In genomic region chr13:59477928-59478327, GRCm38 (mm10) we compare ENCODE assay signal across 5 mouse cellular contexts.
A peak's percentile ranks its signal among the peaks of the same experiment; 100 is the strongest.
DNase-seq lines count a peak whose midpoint lies in the region; TF ChIP-seq lines count a peak whose summit lies in the region.
"Not testable (repeated sequence)": the region's sequence is repeated elsewhere in the genome, so short reads cannot be mapped to it uniquely, and the experiment has no call there.

No protein-coding gene starts in this region.

- not testable (repeated sequence) for DNase-seq in ES-E14 (ENCODE audit: low read depth, low spot score)
- DNase-seq in ZHBTc4 (ENCODE audit: low read depth, low spot score), result peak; percentile 79
- DNase-seq in heart, adult 11 months, result peak; percentile 30

- not testable (repeated sequence) for H3K36me3 ChIP-seq in ES-Bruce4 (ENCODE audit: control insufficient read depth, insufficient read depth, low read length, poor library complexity, severe bottlenecking); ES-E14 (ENCODE audit: control insufficient read depth, insufficient read depth, low read length, poor library complexity, severe bottlenecking)

- TF ChIP-seq EP300 in ES-Bruce4 (IDR thresholded peaks at IDR 0.05; ENCODE audit: insufficient read depth, low read depth, low read length), result not testable (repeated sequence)

- WGBS in olfactory bulb, adult 2 months, result 46% methylated on average over 7 of the region's 7 CpGs

- not testable (repeated sequence) for H3K27me3 ChIP-seq in ES-Bruce4 (ENCODE audit: control insufficient read depth, insufficient read depth, low read length, poor library complexity, severe bottlenecking)

- in situ Hi-C loops in ES-E14 (cut with MboI; ENCODE audit: low sequenced_read_pairs in 2 of 2, unreplicated experiment in 2 of 2), result not testable (repeated sequence)

- TF ChIP-seq CTCF in ES-Bruce4 (IDR thresholded peaks at IDR 0.05; ENCODE audit: low read depth, low read length); olfactory bulb, adult 2 months (IDR thresholded peaks at IDR 0.05; ENCODE audit: insufficient read depth, low read depth, low read length): not testable (repeated sequence)

- not testable (repeated sequence) for H3K4me1 ChIP-seq in ES-Bruce4 (ENCODE audit: control insufficient read depth, insufficient read depth, low read length); ES-E14 (ENCODE audit: control insufficient read depth in 2 of 2, insufficient read depth in 2 of 2, low read length in 2 of 2, poor library complexity in 1 of 2); olfactory bulb, adult 2 months (ENCODE audit: control insufficient read depth, insufficient read depth, low read length)

- not testable (repeated sequence) for H3K27ac ChIP-seq in ES-Bruce4 (ENCODE audit: insufficient read depth, low read length); ES-E14 (ENCODE audit: insufficient read depth, low read depth, low read length, poor library complexity, severe bottlenecking)
- peak overlapping the region; percentile 2 for H3K27ac ChIP-seq in olfactory bulb, adult 2 months (ENCODE audit: insufficient read depth, low read depth, low read length)

- H3K4me3 ChIP-seq in ES-Bruce4 (ENCODE audit: low read depth, low read length) (0 out of 2 replicates have a peak overlapping the region, but pooled peaks have one; percentile 1), ES-E14 (ENCODE audit: insufficient read depth in 1 of 2, low read depth in 1 of 2, low read length in 2 of 2, poor library complexity in 1 of 2, severe bottlenecking in 1 of 2) (peak overlapping the region; percentile 26 to 59; a peak in 2 of 4 replicates)
- not testable (repeated sequence) for H3K4me3 ChIP-seq in olfactory bulb, adult 2 months (ENCODE audit: insufficient read depth, low read depth, low read length)

- not testable (repeated sequence) for H3K9me3 ChIP-seq in ES-Bruce4 (replicated peaks; ENCODE audit: control insufficient read depth, insufficient read depth, low read length, poor library complexity, severe bottlenecking); ES-E14 (ENCODE audit: control insufficient read depth, insufficient read depth, low read depth, low read length)

- TF ChIP-seq POLR2A in ES-Bruce4 (IDR thresholded peaks at IDR 0.05; ENCODE audit: insufficient read depth, low read length); olfactory bulb, adult 2 months (IDR thresholded peaks at IDR 0.05; ENCODE audit: insufficient read depth, low read depth, low read length): not testable (repeated sequence)

- H3K9ac ChIP-seq in ES-Bruce4 (ENCODE audit: low read depth, poor library complexity, severe bottlenecking); ES-E14 (ENCODE audit: insufficient read depth, low read depth, low read length, poor library complexity, severe bottlenecking): not testable (repeated sequence)
